Mouse (Mus musculus) forebrain, embryonic 11.5 days (tissue): ENCODE data around the gene Rab11b. TPM values are rescaled to one million over a fixed set of nuclear protein-coding genes. Genes with fewer than 3 reads are reported as not detected.

Source experiments
- ATAC-seq: fragments of 200-750 bp; cut with Nextera tagmentation; replicated peaks from 2 replicates; pipeline ENCODE4 v1.8.0; 2017; ENCODE audit warnings: moderate TSS enrichment; ENCODE audit not compliant: low FRiP score
- DNase-seq: peaks from one replicate; pipeline ENCODE4 v3.0.0-alpha.2; 2017; ENCODE audit warnings: low spot score
- H3K27ac ChIP-seq: fragments of 300-500 bp; sonication (generic); 2 replicates; pipeline ENCODE4 v1.5.1; 2014; ENCODE audit warnings: low read depth, low read length
- H3K27me3 ChIP-seq: fragments of 300-500 bp; sonication (generic); 2 replicates; pipeline ENCODE4 v1.6.1; 2014; ENCODE audit warnings: mild to moderate bottlenecking, low read length, mixed read lengths; ENCODE audit not compliant: control insufficient read depth, insufficient read depth
- H3K36me3 ChIP-seq: fragments of 300-500 bp; sonication (generic); 2 replicates; pipeline ENCODE4 v1.6.1; 2014; ENCODE audit warnings: mild to moderate bottlenecking, low read length, moderate library complexity, mixed read lengths; ENCODE audit not compliant: control insufficient read depth, insufficient read depth
- H3K4me1 ChIP-seq: fragments of 300-500 bp; sonication (generic); replicated peaks from 2 replicates; pipeline ENCODE4 v1.6.1; 2014; ENCODE audit warnings: low read length, mixed read lengths; ENCODE audit not compliant: control insufficient read depth, insufficient read depth
- H3K4me2 ChIP-seq: fragments of 300-500 bp; sonication (generic); 2 replicates; pipeline ENCODE4 v1.6.1; 2014; ENCODE audit warnings: low read depth, mild to moderate bottlenecking, low read length, moderate library complexity, mixed read lengths; ENCODE audit not compliant: severe bottlenecking
- H3K4me3 ChIP-seq: fragments of 300-500 bp; sonication (generic); 2 replicates; pipeline ENCODE4 v1.5.1; 2014; ENCODE audit warnings: low read depth, low read length
- H3K9ac ChIP-seq: fragments of 300-500 bp; sonication (generic); 2 replicates; pipeline ENCODE4 v1.6.1; 2014; ENCODE audit warnings: low read length
- H3K9me3 ChIP-seq: fragments of 300-500 bp; sonication (generic); 2 replicates; pipeline ENCODE4 v1.6.1; 2016; ENCODE audit warnings: low read length, mixed read lengths; ENCODE audit not compliant: control insufficient read depth
- WGBS: fragments of 180-500 bp; shearing (Covaris S2); extraction: QIAGEN DNeasy Blood & Tissue Kit; methylation state at CpG from one replicate; pipeline ENCODE4 v1.1.7; 2014; 5-methylcytosine and 5-hydroxymethylcytosine counted together
- polyA plus RNA-seq: library from polyadenylated mRNA; unstranded; fragments of >200 nt; fragmentation: Nextera tagmentation; extraction: Ambion mirVana; gene quantifications from 2 replicates; pipeline ENCODE4 v1.2.1, GENCODE M21; 2014

Rab11b gene
- polyA plus RNA-seq, 1 experiment from 2014 or later = 330 TPM

- Histone ChIP-seq H3K4me1 (peaks cover 10% of the 10 kb centered on the region), H3K4me2 (no peak overlapping the region), H3K9me3 (no peaks in the 10 kb centered on the region), H3K27me3 (no peaks in the 10 kb centered on the region), H3K9ac (no peak overlapping the region; the same call in 1 of the 2 replicates), H3K27ac (no peak overlapping the region), H3K4me3 (no peak overlapping the region), H3K36me3 (no peaks in the 10 kb centered on the region; the same call in 1 of the 2 replicates)
- DNase-seq (no peak), ATAC-seq (no peak)
- WGBS = 80% methylated on average over 4 of the region's 4 CpGs
Measured at GRCm38 (mm10) chr17:33757231-33757630, 3.1 kb downstream of the Rab11b start.

GRCm38 (mm10) chr17:33756108-33756790, 4.1 kb downstream of the Rab11b start:
- Histone ChIP-seq H3K9ac (no peak overlapping the region), H3K9me3 (no peaks in the 10 kb centered on the region), H3K4me3 (no peak overlapping the region), H3K36me3 (no peaks in the 10 kb centered on the region; the same call in 1 of the 2 replicates), H3K27ac (no peak overlapping the region), H3K4me1 (peaks cover 10% of the 10 kb centered on the region), H3K27me3 (no peaks in the 10 kb centered on the region), H3K4me2 (no peak overlapping the region)
- ATAC-seq = no peak
- 91% methylated on average over 3 of the region's 3 CpGs for WGBS
- DNase-seq = no peak

DNA sequence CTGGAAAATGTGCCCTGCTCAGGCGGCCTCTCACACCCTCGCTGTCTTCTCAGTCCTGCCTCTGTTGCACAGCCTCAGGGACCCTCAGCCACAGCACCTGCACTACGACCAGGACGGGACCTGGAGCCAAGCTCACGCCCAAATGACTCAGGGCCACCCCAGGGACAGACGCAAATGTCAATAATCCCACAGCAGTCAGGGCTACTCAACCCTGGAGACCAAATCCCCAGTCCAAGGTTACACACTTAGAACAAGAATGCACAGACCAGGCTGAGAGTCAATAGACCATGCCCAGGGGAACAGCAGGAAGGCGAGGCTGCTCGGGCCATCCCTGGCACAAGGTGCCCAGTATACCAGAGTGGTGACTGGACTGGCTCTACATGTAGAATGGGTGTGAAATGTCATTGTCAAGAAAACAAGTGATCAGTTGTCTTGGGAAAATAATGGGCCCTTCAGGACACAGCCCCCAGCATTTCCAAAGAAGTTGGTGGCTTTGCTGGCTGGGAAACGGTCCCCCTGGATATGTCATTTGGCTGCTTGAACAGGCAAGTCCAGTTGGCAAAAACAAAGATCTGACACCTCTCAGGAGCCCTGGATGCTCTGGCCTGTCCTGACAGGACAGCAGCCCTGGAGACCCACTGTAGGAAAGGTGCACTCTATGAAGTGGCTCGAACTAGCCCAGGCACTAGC, 4.8 kb downstream of the Rab11b start:
- Histone ChIP-seq H3K4me1 (peaks cover 10% of the 10 kb centered on the region), H3K36me3 (no peaks in the 10 kb centered on the region; the same call in 1 of the 2 replicates)

DNA sequence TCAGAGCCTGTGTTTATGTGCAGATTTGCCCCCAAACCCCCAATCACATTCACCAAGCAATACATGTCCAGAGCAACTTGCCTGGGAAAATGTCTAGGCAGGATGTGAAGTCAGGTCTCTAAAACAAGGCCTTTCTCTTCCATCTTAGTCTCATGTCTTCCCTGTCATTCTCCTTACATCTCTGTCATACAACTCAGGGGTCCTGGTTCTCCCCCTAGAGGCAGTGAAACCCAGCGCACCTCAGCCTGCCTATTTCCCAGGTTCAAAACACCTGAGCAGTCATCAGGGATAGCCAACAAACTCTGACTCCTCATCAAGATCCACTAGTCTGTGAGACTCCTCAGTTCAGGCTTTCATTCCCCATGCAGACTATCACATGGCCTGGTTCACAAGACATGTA, 5.7 kb downstream of the Rab11b start:
- ATAC-seq (no peak), DNase-seq (no peak)
- Histone ChIP-seq H3K4me1 (peaks cover 10% of the 10 kb centered on the region), H3K4me2 (no peak overlapping the region), H3K27me3 (no peaks in the 10 kb centered on the region), H3K27ac (no peak overlapping the region), H3K36me3 (no peaks in the 10 kb centered on the region; the same call in 1 of the 2 replicates), H3K4me3 (no peak overlapping the region), H3K9me3 (no peaks in the 10 kb centered on the region), H3K9ac (no peak overlapping the region)
- WGBS = 74% methylated on average over 1 of the region's 1 CpGs

More for the DNA sequence above, 4.8 kb downstream of the Rab11b start:
- H3K27ac ChIP-seq = no peak overlapping the region
- no peak overlapping the region for H3K9ac ChIP-seq
- DNase-seq = no peak
- no peaks in the 10 kb centered on the region for H3K27me3 ChIP-seq
- 90% methylated on average over 10 of the region's 10 CpGs for WGBS
- no peak for ATAC-seq
- H3K4me2 ChIP-seq = no peak overlapping the region
- no peaks in the 10 kb centered on the region for H3K9me3 ChIP-seq
- no peak overlapping the region for H3K4me3 ChIP-seq

DNA sequence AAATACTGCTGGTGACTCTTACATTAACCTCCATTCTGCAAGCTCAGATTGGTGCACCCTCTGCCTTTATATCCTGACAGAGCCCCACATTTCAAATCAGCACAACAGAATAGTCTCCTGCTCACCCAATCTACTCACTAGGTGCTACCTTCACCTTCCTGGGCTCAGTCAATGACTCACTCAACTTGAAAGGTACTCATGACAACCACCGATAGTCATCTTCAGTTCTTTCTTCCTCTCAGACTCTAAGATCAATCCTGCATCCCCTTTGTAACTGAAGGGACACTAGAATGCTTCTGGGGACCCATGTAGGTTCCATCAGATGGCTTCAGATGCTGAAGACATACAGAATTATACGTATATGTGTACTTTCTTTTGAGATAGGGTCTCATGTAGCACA, 8.0 kb downstream of the Rab11b start:
- Histone ChIP-seq H3K36me3 (peaks cover 4% of the 10 kb centered on the region; the same call in 1 of the 2 replicates), H3K4me1 (no peaks in the 10 kb centered on the region), H3K27me3 (no peaks in the 10 kb centered on the region), H3K9me3 (no peaks in the 10 kb centered on the region), H3K4me2 (no peak overlapping the region), H3K27ac (no peak overlapping the region), H3K4me3 (no peak overlapping the region), H3K9ac (no peak overlapping the region)
- 96% methylated on average over 2 of the region's 2 CpGs for WGBS
- no peak for ATAC-seq
- no peak for DNase-seq

DNA sequence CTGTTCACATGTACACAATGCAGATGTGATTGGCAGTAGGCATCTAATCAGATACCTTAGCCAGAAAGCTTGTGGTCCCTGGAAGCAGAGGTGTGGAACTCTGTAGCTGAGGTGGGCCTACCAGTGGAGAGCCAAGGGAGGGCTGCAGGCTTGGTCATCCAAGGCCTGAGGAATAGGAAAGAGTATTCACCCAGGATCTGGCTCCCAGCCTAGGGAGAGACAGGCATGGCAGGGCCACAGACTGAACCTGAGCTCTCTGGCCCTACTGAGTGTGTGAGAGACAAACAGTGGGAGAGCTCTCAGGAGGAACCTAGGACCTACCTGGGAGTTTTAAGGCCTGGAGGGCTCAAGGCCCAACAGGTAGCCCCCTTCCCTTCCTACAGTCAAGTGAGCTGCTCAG, 9.1 kb downstream of the Rab11b start:
- peaks cover 6% of the 10 kb centered on the region for H3K36me3 ChIP-seq
- no peak for ATAC-seq

DNA sequence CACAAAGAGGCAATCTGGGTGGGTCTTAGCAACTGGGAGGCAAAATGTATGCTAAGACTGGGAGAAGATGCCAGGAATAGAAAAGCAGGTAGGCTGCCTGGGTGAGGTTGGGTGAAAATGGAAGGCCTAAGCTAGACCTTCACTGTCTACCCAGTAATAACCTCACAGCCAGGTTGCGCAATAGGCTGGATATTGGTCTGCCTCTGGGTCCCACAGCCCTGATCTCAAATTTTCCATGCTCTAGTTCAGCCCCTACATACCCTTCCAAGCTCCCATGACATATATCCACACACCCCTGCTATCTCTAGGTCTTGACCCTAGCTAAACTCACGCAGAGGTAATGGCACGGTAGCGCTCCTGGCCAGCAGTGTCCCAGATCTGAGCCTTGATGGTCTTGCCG, 10.9 kb downstream of the Rab11b start:
- H3K4me3 ChIP-seq = no peak overlapping the region
- no peak overlapping the region for H3K4me2 ChIP-seq
- H3K36me3 ChIP-seq = peaks cover 12% of the 10 kb centered on the region
- H3K27me3 ChIP-seq = no peaks in the 10 kb centered on the region
- DNase-seq (no peak), ATAC-seq (no peak)
- H3K4me1 ChIP-seq = no peaks in the 10 kb centered on the region
- no peak overlapping the region for H3K27ac ChIP-seq
- no peaks in the 10 kb centered on the region for H3K9me3 ChIP-seq
- WGBS = 93% methylated on average over 5 of the region's 5 CpGs
- no peak overlapping the region for H3K9ac ChIP-seq

More for the DNA sequence above, 9.1 kb downstream of the Rab11b start:
- H3K4me3 ChIP-seq = no peak overlapping the region
- H3K4me1 ChIP-seq = no peaks in the 10 kb centered on the region
- H3K27ac ChIP-seq = no peak overlapping the region
- no peak overlapping the region for H3K9ac ChIP-seq
- no peaks in the 10 kb centered on the region for H3K9me3 ChIP-seq
- no peak for DNase-seq
- no peak overlapping the region for H3K4me2 ChIP-seq
- no peaks in the 10 kb centered on the region for H3K27me3 ChIP-seq

GRCm38 (mm10) chr17:33746011-33746410, 14.3 kb downstream of the Rab11b start:
- no peaks in the 10 kb centered on the region for H3K9me3 ChIP-seq
- H3K4me2 ChIP-seq = no peak overlapping the region
- no peak overlapping the region for H3K4me3 ChIP-seq
- no peak overlapping the region for H3K9ac ChIP-seq
- peaks cover 12% of the 10 kb centered on the region for H3K36me3 ChIP-seq
- DNase-seq = no peak
- H3K4me1 ChIP-seq = no peaks in the 10 kb centered on the region
- 67% methylated on average over 2 of the region's 2 CpGs for whole genome bisulfite sequencing
- ATAC-seq = no peak
- no peak overlapping the region for H3K27ac ChIP-seq
- H3K27me3 ChIP-seq = no peaks in the 10 kb centered on the region
